Mouse (Mus musculus): ENCODE data around the gene Nrxn3. TPM values are rescaled to one million over a fixed set of nuclear protein-coding genes. Genes with fewer than 3 reads are reported as not detected.

The Nrxn3 gene
- polyA plus RNA-seq, 1 experiment from 2014 or later, result 1.6 TPM

- Histone ChIP-seq H3K4me3 (no peak overlapping the region), H3K27me3 (replicated peaks) (no peaks in the 10 kb centered on the region), H3K9me3 (no peaks in the 10 kb centered on the region), H3K9ac (no peak overlapping the region), H3K4me1 (peaks cover 7% of the 10 kb centered on the region; the same call in 1 of the 2 replicates), H3K27ac (replicated peaks) (no peak overlapping the region), H3K36me3 (no peaks in the 10 kb centered on the region), H3K4me2 (no peak overlapping the region)
- 69% methylated on average over 5 of the region's 5 CpGs for WGBS
- no peak for ATAC-seq (ENCODE audit: extremely low read depth, insufficient number of reproducible peaks, low FRiP score, low TSS enrichment)
Measured at GRCm38 (mm10) chr12:88816865-88817264, 94.2 kb downstream of the Nrxn3 start.

- Histone ChIP-seq H3K36me3 (no peaks in the 10 kb centered on the region), H3K4me3 (no peak overlapping the region), H3K27ac (replicated peaks) (no peak overlapping the region), H3K27me3 (replicated peaks) (no peaks in the 10 kb centered on the region), H3K4me1 (0 out of 2 replicates have a peak, but pooled peaks cover 4% of the 10 kb centered on the region), H3K9ac (no peak overlapping the region), H3K9me3 (no peaks in the 10 kb centered on the region), H3K4me2 (no peak overlapping the region)
- no peak for ATAC-seq (ENCODE audit: extremely low read depth, insufficient number of reproducible peaks, low FRiP score, low TSS enrichment)
- WGBS, result 63% methylated on average over 4 of the region's 4 CpGs
Measured at GRCm38 (mm10) chr12:88818622-88819334, 96.1 kb downstream of the Nrxn3 start.

GRCm38 (mm10) chr12:88819335-88819709 lies 96.6 kb downstream of the Nrxn3 start:
- H3K27me3 ChIP-seq (replicated peaks), result no peaks in the 10 kb centered on the region
- no peaks in the 10 kb centered on the region for H3K9me3 ChIP-seq
- H3K4me2 ChIP-seq, result no peak overlapping the region
- H3K9ac ChIP-seq, result no peak overlapping the region
- no peak for ATAC-seq (ENCODE audit: extremely low read depth, insufficient number of reproducible peaks, low FRiP score, low TSS enrichment)
- no peaks in the 10 kb centered on the region for H3K36me3 ChIP-seq
- WGBS, result 58% methylated on average over 5 of the region's 5 CpGs
- no peak overlapping the region for H3K27ac ChIP-seq (replicated peaks)
- H3K4me1 ChIP-seq, result 0 out of 2 replicates have a peak, but pooled peaks cover 4% of the 10 kb centered on the region
- no peak overlapping the region for H3K4me3 ChIP-seq

GRCm38 (mm10) chr12:88820131-88820530 lies 97.5 kb downstream of the Nrxn3 start:
- 33% methylated on average over 3 of the region's 3 CpGs for WGBS
- Histone ChIP-seq H3K4me2 (no peak overlapping the region), H3K4me3 (no peak overlapping the region), H3K9me3 (no peaks in the 10 kb centered on the region), H3K36me3 (no peaks in the 10 kb centered on the region), H3K27me3 (replicated peaks) (no peaks in the 10 kb centered on the region), H3K4me1 (0 out of 2 replicates have a peak, but pooled peaks cover 4% of the 10 kb centered on the region), H3K27ac (replicated peaks) (no peak overlapping the region), H3K9ac (no peak overlapping the region)
- no peak for ATAC-seq (ENCODE audit: extremely low read depth, insufficient number of reproducible peaks, low FRiP score, low TSS enrichment)

GRCm38 (mm10) chr12:88830851-88831250 lies 108.2 kb downstream of the Nrxn3 start:
- no peak overlapping the region for H3K4me3 ChIP-seq
- H3K27ac ChIP-seq (replicated peaks), result no peak overlapping the region
- no peak overlapping the region for H3K4me2 ChIP-seq
- no peaks in the 10 kb centered on the region for H3K9me3 ChIP-seq
- peaks cover 7% of the 10 kb centered on the region for H3K4me1 ChIP-seq
- H3K9ac ChIP-seq, result no peak overlapping the region
- no peaks in the 10 kb centered on the region for H3K36me3 ChIP-seq
- WGBS, result 95% methylated on average over 1 of the region's 1 CpGs
- ATAC-seq (ENCODE audit: extremely low read depth, insufficient number of reproducible peaks, low FRiP score, low TSS enrichment), result no peak
- no peaks in the 10 kb centered on the region for H3K27me3 ChIP-seq (replicated peaks)

GRCm38 (mm10) chr12:88835821-88836220 lies 113.1 kb downstream of the Nrxn3 start:
- Histone ChIP-seq H3K9ac (no peak overlapping the region), H3K4me2 (no peak overlapping the region), H3K4me1 (peaks cover 9% of the 10 kb centered on the region), H3K4me3 (no peak overlapping the region), H3K36me3 (no peaks in the 10 kb centered on the region), H3K27me3 (replicated peaks) (no peaks in the 10 kb centered on the region), H3K9me3 (no peaks in the 10 kb centered on the region), H3K27ac (replicated peaks) (no peak overlapping the region)
- 16% methylated on average over 2 of the region's 2 CpGs for WGBS
- ATAC-seq (ENCODE audit: extremely low read depth, insufficient number of reproducible peaks, low FRiP score, low TSS enrichment), result no peak

GRCm38 (mm10) chr12:88839724-88840123 lies 117.0 kb downstream of the Nrxn3 start:
- H3K27ac ChIP-seq (replicated peaks), result no peak overlapping the region
- H3K4me1 ChIP-seq, result peaks cover 9% of the 10 kb centered on the region
- H3K4me2 ChIP-seq, result no peak overlapping the region
- no peak overlapping the region for H3K4me3 ChIP-seq
- H3K9ac ChIP-seq, result no peak overlapping the region
- no peaks in the 10 kb centered on the region for H3K27me3 ChIP-seq (replicated peaks)
- no peaks in the 10 kb centered on the region for H3K36me3 ChIP-seq
- WGBS, result 72% methylated on average over 7 of the region's 7 CpGs
- no peaks in the 10 kb centered on the region for H3K9me3 ChIP-seq
- ATAC-seq (ENCODE audit: extremely low read depth, insufficient number of reproducible peaks, low FRiP score, low TSS enrichment), result no peak

- H3K36me3 ChIP-seq, result no peaks in the 10 kb centered on the region
- 81% methylated on average over 6 of the region's 6 CpGs for whole genome bisulfite sequencing
- no peak overlapping the region for H3K4me3 ChIP-seq
- no peaks in the 10 kb centered on the region for H3K9me3 ChIP-seq
- no peaks in the 10 kb centered on the region for H3K27me3 ChIP-seq (replicated peaks)
- no peak for ATAC-seq (ENCODE audit: extremely low read depth, insufficient number of reproducible peaks, low FRiP score, low TSS enrichment)
- H3K4me1 ChIP-seq, result no peaks in the 10 kb centered on the region
- no peak overlapping the region for H3K27ac ChIP-seq (replicated peaks)
- H3K4me2 ChIP-seq, result no peak overlapping the region
- no peak overlapping the region for H3K9ac ChIP-seq
Measured at GRCm38 (mm10) chr12:88841350-88841749, 118.7 kb downstream of the Nrxn3 start.

GRCm38 (mm10) chr12:88850400-88851179 lies 127.9 kb downstream of the Nrxn3 start:
- 26% methylated on average over 6 of the region's 6 CpGs for WGBS
- no peak for ATAC-seq (ENCODE audit: extremely low read depth, insufficient number of reproducible peaks, low FRiP score, low TSS enrichment)
- no peaks in the 10 kb centered on the region for H3K36me3 ChIP-seq
- H3K4me1 ChIP-seq, result no peaks in the 10 kb centered on the region
- no peak overlapping the region for H3K27ac ChIP-seq (replicated peaks)
- H3K9me3 ChIP-seq, result no peaks in the 10 kb centered on the region
- no peaks in the 10 kb centered on the region for H3K27me3 ChIP-seq (replicated peaks)
- no peak overlapping the region for H3K4me3 ChIP-seq
- H3K4me2 ChIP-seq, result no peak overlapping the region
- no peak overlapping the region for H3K9ac ChIP-seq

DNA sequence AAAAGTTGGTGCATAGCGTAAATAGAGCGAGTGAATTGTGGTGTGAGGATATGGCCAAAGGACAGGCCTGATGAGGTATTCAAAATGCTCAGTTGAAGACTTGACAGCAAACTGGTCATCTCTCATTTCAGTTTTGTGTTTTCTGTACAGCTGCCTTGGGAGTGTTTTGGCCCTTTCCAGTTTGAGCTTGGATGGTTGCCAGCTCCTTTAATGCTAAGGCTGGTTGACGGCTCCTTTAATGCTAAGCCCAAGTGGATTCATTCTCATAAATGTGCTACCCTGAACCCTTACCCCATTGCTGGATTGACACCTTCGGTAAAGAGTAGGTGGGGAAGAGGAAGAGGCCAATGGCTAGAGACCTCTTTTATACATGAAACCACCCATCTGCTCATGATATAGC lies 131.4 kb downstream of the Nrxn3 start:
- WGBS, result 79% methylated on average over 4 of the region's 4 CpGs
- H3K27ac ChIP-seq (replicated peaks), result no peak overlapping the region
- no peaks in the 10 kb centered on the region for H3K9me3 ChIP-seq
- no peaks in the 10 kb centered on the region for H3K4me1 ChIP-seq
- H3K36me3 ChIP-seq, result no peaks in the 10 kb centered on the region
- no peak overlapping the region for H3K9ac ChIP-seq
- H3K27me3 ChIP-seq (replicated peaks), result no peaks in the 10 kb centered on the region
- ATAC-seq (ENCODE audit: extremely low read depth, insufficient number of reproducible peaks, low FRiP score, low TSS enrichment), result no peak
- no peak overlapping the region for H3K4me2 ChIP-seq
- no peak overlapping the region for H3K4me3 ChIP-seq

DNA sequence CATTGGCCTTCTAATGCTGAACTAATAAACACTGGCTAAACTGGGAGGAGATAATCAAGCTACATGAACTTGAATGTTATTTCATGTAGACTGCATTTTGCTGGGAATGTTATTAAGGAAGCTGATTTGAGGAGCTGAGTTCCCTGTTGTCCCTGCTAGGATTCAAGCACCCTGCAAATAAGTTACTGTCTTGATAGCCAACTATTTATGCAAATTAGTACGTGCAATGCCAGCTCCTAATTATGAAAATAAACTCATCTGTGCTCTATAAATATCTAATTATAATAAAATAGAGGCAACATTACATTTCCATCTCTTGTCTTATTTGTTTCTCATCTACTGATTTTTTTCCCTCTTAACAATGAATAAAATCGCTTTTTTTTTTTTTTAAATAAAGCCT lies 135.0 kb downstream of the Nrxn3 start:
- H3K36me3 ChIP-seq, result no peaks in the 10 kb centered on the region
- no peak overlapping the region for H3K9ac ChIP-seq
- no peaks in the 10 kb centered on the region for H3K4me1 ChIP-seq
- no peaks in the 10 kb centered on the region for H3K9me3 ChIP-seq
- 70% methylated on average over 2 of the region's 2 CpGs for WGBS
- no peaks in the 10 kb centered on the region for H3K27me3 ChIP-seq (replicated peaks)
- no peak for ATAC-seq (ENCODE audit: extremely low read depth, insufficient number of reproducible peaks, low FRiP score, low TSS enrichment)
- no peak overlapping the region for H3K4me2 ChIP-seq
- no peak overlapping the region for H3K4me3 ChIP-seq
- no peak overlapping the region for H3K27ac ChIP-seq (replicated peaks)
